Mouse (Mus musculus) heart, embryonic 14.5 days (tissue): Measurements from ENCODE around the gene Gas7. TPM values are rescaled to one million over a fixed set of nuclear protein-coding genes. Genes with fewer than 3 reads are reported as not detected.

Source experiments
- ATAC-seq: fragments of 200-750 bp; cut with Nextera tagmentation; 2 replicates; pipeline ENCODE4 v1.8.0; 2017; ENCODE audit warnings: low read depth, moderate TSS enrichment; ENCODE audit not compliant: insufficient number of reproducible peaks, insufficient read depth, low FRiP score
- H3K27ac ChIP-seq, 2 experiments: fragments of 200-500 bp in 1 of 2; fragments of 300-500 bp in 1 of 2; sonication (generic) in 1 of 2; replicated peaks in 1 of 2; 2 replicates each; pipeline ENCODE4 v1.5.1; 2012 to 2014; ENCODE audit warnings: low read depth in 2 of 2, low read length in 2 of 2, control low read depth in 1 of 2, mild to moderate bottlenecking in 1 of 2, mixed read lengths in 1 of 2; ENCODE audit not compliant: control insufficient read depth in 1 of 2, insufficient read depth in 1 of 2
- H3K27me3 ChIP-seq: fragments of 300-500 bp; sonication (generic); 2 replicates; pipeline ENCODE4 v1.6.1; 2014; ENCODE audit warnings: mild to moderate bottlenecking, low read length, control low read depth; ENCODE audit not compliant: control insufficient read depth, insufficient read depth
- H3K36me3 ChIP-seq: fragments of 300-500 bp; sonication (generic); 2 replicates; pipeline ENCODE4 v1.6.1; 2014; ENCODE audit warnings: mild to moderate bottlenecking, control low read depth, low read length, mixed read lengths; ENCODE audit not compliant: control insufficient read depth, insufficient read depth
- H3K4me1 ChIP-seq, 2 experiments: fragments of 200-500 bp in 1 of 2; fragments of 300-500 bp in 1 of 2; sonication (generic) in 1 of 2; 2 replicates each; pipeline ENCODE4 v1.6.1; 2012 to 2014; ENCODE audit warnings: low read length in 2 of 2, control low read depth in 1 of 2, mixed read lengths in 1 of 2; ENCODE audit not compliant: control insufficient read depth in 2 of 2, insufficient read depth in 2 of 2
- H3K4me2 ChIP-seq: fragments of 300-500 bp; sonication (generic); 2 replicates; pipeline ENCODE4 v1.6.1; 2014; ENCODE audit warnings: mild to moderate bottlenecking, low read length
- H3K4me3 ChIP-seq, 2 experiments: fragments of 200-500 bp in 1 of 2; fragments of 300-500 bp in 1 of 2; sonication (generic) in 1 of 2; 2 replicates each; pipeline ENCODE4 v1.5.1; 2012 to 2014; ENCODE audit warnings: low read length in 2 of 2, mild to moderate bottlenecking in 2 of 2, control low read depth in 1 of 2, low read depth in 1 of 2, moderate library complexity in 1 of 2; ENCODE audit not compliant: control insufficient read depth in 1 of 2, insufficient read depth in 1 of 2
- H3K9ac ChIP-seq: fragments of 300-500 bp; sonication (generic); 2 replicates; pipeline ENCODE4 v1.6.1; 2014; ENCODE audit warnings: mild to moderate bottlenecking, low read length
- H3K9me3 ChIP-seq: fragments of 300-500 bp; sonication (generic); 2 replicates; pipeline ENCODE4 v1.6.1; 2016; ENCODE audit warnings: low read length, control low read depth; ENCODE audit not compliant: control insufficient read depth
- WGBS: fragments of 180-500 bp; shearing (Covaris S2); extraction: QIAGEN DNeasy Blood & Tissue Kit; methylation state at CpG from one replicate; pipeline ENCODE4 v1.1.7; 2014; 5-methylcytosine and 5-hydroxymethylcytosine counted together
- polyA plus RNA-seq: library from polyadenylated mRNA; unstranded; fragments of >200 nt; fragmentation: Nextera tagmentation; extraction: Ambion mirVana; gene quantifications from 2 replicates; pipeline ENCODE4 v1.2.1, GENCODE M21; 2014

The Gas7 gene
- polyA plus RNA-seq, 1 experiment from 2014 or later = 7.5 TPM

- WGBS = 41% methylated on average over 4 of the region's 4 CpGs
- ATAC-seq = no peak
- Histone ChIP-seq H3K36me3 (no peaks in the 10 kb centered on the region), H3K4me1 (peaks cover 7 to 8% of the 10 kb centered on the region in 2 experiments), H3K9ac (no peak overlapping the region), H3K27me3 (no peaks in the 10 kb centered on the region), H3K4me2 (no peak overlapping the region), H3K27ac (no peak overlapping the region), H3K9me3 (no peaks in the 10 kb centered on the region), H3K4me3 (no peak overlapping the region)
Measured at GRCm38 (mm10) chr11:67467132-67467531, 11.9 kb downstream of the Gas7 start.

GRCm38 (mm10) chr11:67468846-67469245 is 13.6 kb downstream of the Gas7 start:
- no peak overlapping the region for H3K9ac ChIP-seq
- H3K4me1 ChIP-seq = peaks cover 7 to 8% of the 10 kb centered on the region in 2 experiments
- ATAC-seq = no peak
- no peak overlapping the region for H3K4me3 ChIP-seq
- H3K36me3 ChIP-seq = no peaks in the 10 kb centered on the region
- 64% methylated on average over 7 of the region's 7 CpGs for WGBS
- H3K4me2 ChIP-seq = no peak overlapping the region
- no peaks in the 10 kb centered on the region for H3K27me3 ChIP-seq
- H3K27ac ChIP-seq = no peak overlapping the region
- H3K9me3 ChIP-seq = no peaks in the 10 kb centered on the region

GRCm38 (mm10) chr11:67474590-67474989 is 19.4 kb downstream of the Gas7 start:
- Histone ChIP-seq H3K4me1 (peaks cover 6 to 14% of the 10 kb centered on the region in 2 experiments; a peak in 3 of 4 replicates), H3K4me2 (no peak overlapping the region), H3K9ac (no peak overlapping the region), H3K27ac (no peak overlapping the region), H3K9me3 (no peaks in the 10 kb centered on the region), H3K4me3 (no peak overlapping the region), H3K36me3 (no peaks in the 10 kb centered on the region), H3K27me3 (no peaks in the 10 kb centered on the region)
- 61% methylated on average over 5 of the region's 5 CpGs for WGBS
- no peak for ATAC-seq

GRCm38 (mm10) chr11:67479534-67479933 is 24.3 kb downstream of the Gas7 start:
- Histone ChIP-seq H3K27ac (no peak overlapping the region), H3K4me3 (no peak overlapping the region), H3K36me3 (no peaks in the 10 kb centered on the region), H3K9ac (no peak overlapping the region), H3K4me1 (peaks cover 15 to 34% of the 10 kb centered on the region in 2 experiments), H3K9me3 (no peaks in the 10 kb centered on the region), H3K4me2 (no peak overlapping the region), H3K27me3 (no peaks in the 10 kb centered on the region)
- WGBS = 51% methylated on average over 4 of the region's 4 CpGs
- ATAC-seq = no peak

GRCm38 (mm10) chr11:67480204-67480956 is 25.1 kb downstream of the Gas7 start:
- Histone ChIP-seq H3K4me1 (peaks cover 18 to 38% of the 10 kb centered on the region in 2 experiments), H3K9ac (no peak overlapping the region), H3K27ac (no peak overlapping the region), H3K36me3 (no peaks in the 10 kb centered on the region), H3K4me2 (no peak overlapping the region), H3K27me3 (no peaks in the 10 kb centered on the region), H3K4me3 (no peak overlapping the region), H3K9me3 (no peaks in the 10 kb centered on the region)
- no peak for ATAC-seq
- 79% methylated on average over 5 of the region's 5 CpGs for WGBS

- H3K4me1 ChIP-seq = peaks cover 23 to 44% of the 10 kb centered on the region in 2 experiments
Measured at GRCm38 (mm10) chr11:67481691-67482090, 26.5 kb downstream of the Gas7 start.

GRCm38 (mm10) chr11:67482217-67482760 is 27.1 kb downstream of the Gas7 start:
- 40% methylated on average over 9 of the region's 9 CpGs for WGBS
- H3K4me2 ChIP-seq = no peak overlapping the region

More at GRCm38 (mm10) chr11:67481691-67482090, 26.5 kb downstream of the Gas7 start:
- no peak overlapping the region for H3K4me2 ChIP-seq
- no peak for ATAC-seq
- H3K9ac ChIP-seq = no peak overlapping the region
- 0 out of 4 replicates have a peak overlapping the region, but pooled peaks of 1 of the 2 experiments have one; percentile 21 for H3K27ac ChIP-seq
- WGBS = 16% methylated on average over 5 of the region's 5 CpGs
- no peaks in the 10 kb centered on the region for H3K9me3 ChIP-seq
- H3K27me3 ChIP-seq = no peaks in the 10 kb centered on the region
- H3K36me3 ChIP-seq = no peaks in the 10 kb centered on the region
- no peak overlapping the region for H3K4me3 ChIP-seq

More at GRCm38 (mm10) chr11:67482217-67482760, 27.1 kb downstream of the Gas7 start:
- Histone ChIP-seq H3K9ac (no peak overlapping the region), H3K9me3 (no peaks in the 10 kb centered on the region), H3K4me3 (no peak overlapping the region), H3K27me3 (no peaks in the 10 kb centered on the region), H3K27ac (peak overlapping the region in 1 of 2 experiments; percentile 30; a peak in 1 of 4 replicates), H3K4me1 (peaks cover 23 to 44% of the 10 kb centered on the region in 2 experiments), H3K36me3 (no peaks in the 10 kb centered on the region)
- ATAC-seq = no peak
